Mouse (Mus musculus): ENCODE measurements around the gene Dock6.

DNA sequence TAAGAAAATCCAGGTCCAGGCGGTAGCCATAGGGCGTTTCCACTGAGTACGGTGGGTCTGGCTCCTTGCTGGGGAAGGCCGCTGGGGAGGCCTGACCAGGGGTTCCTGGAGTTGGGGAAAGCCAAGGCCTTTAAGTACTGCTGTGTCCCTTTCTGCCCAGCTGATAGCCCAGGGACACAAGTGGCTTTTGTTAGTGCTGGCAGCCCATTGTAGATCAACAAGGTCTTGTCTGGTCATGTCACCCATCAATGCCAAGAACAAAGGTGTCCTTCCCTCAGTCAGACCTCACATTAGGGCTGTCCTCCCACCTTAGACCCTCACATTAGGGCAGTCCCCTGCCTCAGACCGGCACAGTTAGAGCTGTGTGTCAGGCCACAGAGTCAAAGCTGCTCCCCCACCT lies 56.9 kb downstream of the Dock6 start:
- TF ChIP-seq CTCF (conservative IDR thresholded peaks at IDR 0.05; ENCODE audit: low read length) (no peak), POU5F1 (IDR thresholded peaks at IDR 0.05; ENCODE audit: borderline replicate concordance, low read length) (no peak)

Measured in E14TG2a.4 (cell line).